Mouse (Mus musculus) lung, embryonic 14.5 days (tissue): ENCODE results near the gene Commd7. TPM values are rescaled to one million over a fixed set of nuclear protein-coding genes. Genes with fewer than 3 reads are reported as not detected.
A peak's percentile ranks its signal among the peaks of the same experiment; 100 is the strongest.

Experiments
- ATAC-seq: fragments of 200-750 bp; cut with Nextera tagmentation; 2 replicates; pipeline ENCODE4 v1.8.0; 2017; ENCODE audit warnings: mild to moderate bottlenecking, moderate TSS enrichment, moderate library complexity; ENCODE audit not compliant: insufficient read depth
- DNase-seq: peaks from one replicate; pipeline ENCODE4 v3.0.0-alpha.2; 2015
- H3K27ac ChIP-seq: fragments of 300-500 bp; sonication (generic); 2 replicates; pipeline ENCODE4 v1.5.1; 2014; ENCODE audit warnings: low read depth, mild to moderate bottlenecking, moderate library complexity
- H3K27me3 ChIP-seq: fragments of 300-500 bp; sonication (generic); 2 replicates; pipeline ENCODE4 v1.6.1; 2014; ENCODE audit warnings: low read length, control low read depth; ENCODE audit not compliant: insufficient read depth
- H3K36me3 ChIP-seq: fragments of 300-500 bp; sonication (generic); 2 replicates; pipeline ENCODE4 v1.6.1; 2014; ENCODE audit warnings: control low read depth; ENCODE audit not compliant: insufficient read depth
- H3K4me1 ChIP-seq: fragments of 300-500 bp; sonication (generic); 2 replicates; pipeline ENCODE4 v1.6.1; 2014; ENCODE audit warnings: antibody characterized with exemption, control low read depth; ENCODE audit not compliant: insufficient read depth
- H3K4me2 ChIP-seq: fragments of 300-500 bp; sonication (generic); 2 replicates; pipeline ENCODE4 v1.6.1; 2014; ENCODE audit warnings: mild to moderate bottlenecking
- H3K4me3 ChIP-seq: fragments of 300-500 bp; sonication (generic); 2 replicates; pipeline ENCODE4 v1.5.1; 2014; ENCODE audit warnings: low read depth, low read length
- H3K9ac ChIP-seq: fragments of 300-500 bp; sonication (generic); 2 replicates; pipeline ENCODE4 v1.6.1; 2014
- H3K9me3 ChIP-seq: fragments of 300-500 bp; sonication (generic); 2 replicates; pipeline ENCODE4 v1.6.1; 2016; ENCODE audit warnings: low read depth, low read length, control low read depth
- CTCF ChIP-seq: IDR thresholded peaks from 2 replicates; pipeline ENCODE4 v1.5.1; 2016; ENCODE audit warnings: antibody characterized with exemption, low read depth
- WGBS: fragments of 180-500 bp; shearing (Covaris S2); extraction: QIAGEN DNeasy Blood & Tissue Kit; methylation state at CpG from one replicate; pipeline ENCODE4 v1.1.7; 2014; 5-methylcytosine and 5-hydroxymethylcytosine counted together
- polyA plus RNA-seq: library from polyadenylated mRNA; unstranded; fragments of >200 nt; fragmentation: Nextera tagmentation; extraction: Ambion mirVana; gene quantifications from 2 replicates; pipeline ENCODE4 v1.2.1, GENCODE M21; 2014

Commd7 gene
- polyA plus RNA-seq, 1 experiment from 2014 or later, result 70.9 TPM

DNA sequence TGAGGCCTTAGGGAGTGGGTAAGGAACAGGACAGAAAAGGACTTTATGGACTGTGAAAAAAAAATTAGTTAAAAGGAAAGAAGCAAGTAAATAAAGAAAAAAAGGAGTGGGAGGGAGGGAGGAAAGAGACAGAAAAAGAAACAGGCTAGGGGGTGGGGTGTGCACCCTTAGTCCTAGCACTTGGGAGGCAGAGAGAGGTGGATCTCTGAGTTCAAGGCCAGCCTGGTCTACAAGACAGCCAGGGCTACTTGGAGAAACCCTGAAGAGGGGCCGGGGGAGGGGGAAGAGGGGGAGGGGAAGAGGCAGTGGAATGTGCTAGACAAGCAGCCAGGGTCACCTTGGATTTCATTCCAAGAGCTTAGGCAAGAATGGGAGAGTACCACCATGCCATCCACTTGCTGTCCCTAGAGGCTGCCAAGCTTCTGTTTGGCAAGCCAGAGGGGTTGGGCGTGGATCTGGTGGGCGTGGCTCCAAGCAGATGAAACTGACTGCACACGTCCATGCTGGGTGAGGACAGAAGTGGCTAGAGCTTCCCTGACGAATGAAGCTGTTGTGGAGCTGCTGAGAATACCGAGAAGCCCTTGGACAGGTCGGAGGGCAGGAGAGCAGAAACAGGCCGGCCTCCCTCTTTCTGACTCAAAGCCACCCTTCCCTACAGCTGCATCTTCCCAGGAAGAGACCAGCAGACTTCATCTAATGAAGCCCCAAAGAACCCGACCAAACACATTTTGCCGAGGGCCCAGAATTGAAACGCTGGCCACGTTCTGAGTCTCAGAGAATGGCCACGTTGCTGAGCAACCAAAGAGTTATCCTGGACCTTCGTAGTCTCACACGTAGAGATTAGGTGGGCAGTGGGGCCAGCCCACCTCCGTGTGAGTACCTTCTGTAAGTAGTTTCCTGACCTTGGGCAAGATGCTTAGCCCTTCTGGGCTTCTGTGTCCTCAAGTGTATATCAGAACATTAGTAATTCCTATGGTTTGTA, 31.6 kb downstream of the Commd7 start:
- no peak for TF ChIP-seq CTCF
- H3K27me3 ChIP-seq, result no peaks in the 10 kb centered on the region
- H3K4me2 ChIP-seq, result no peak overlapping the region
- DNase-seq (peak; percentile 50), ATAC-seq (peak; percentile 33; the same call in 1 of the 2 replicates)
- no peaks in the 10 kb centered on the region for H3K36me3 ChIP-seq
- H3K4me1 ChIP-seq, result peaks cover 4% of the 10 kb centered on the region
- H3K4me3 ChIP-seq, result no peak overlapping the region
- H3K27ac ChIP-seq, result no peak overlapping the region
- 48% methylated on average over 16 of the region's 16 CpGs for WGBS
- H3K9ac ChIP-seq, result no peak overlapping the region
- no peaks in the 10 kb centered on the region for H3K9me3 ChIP-seq

DNA sequence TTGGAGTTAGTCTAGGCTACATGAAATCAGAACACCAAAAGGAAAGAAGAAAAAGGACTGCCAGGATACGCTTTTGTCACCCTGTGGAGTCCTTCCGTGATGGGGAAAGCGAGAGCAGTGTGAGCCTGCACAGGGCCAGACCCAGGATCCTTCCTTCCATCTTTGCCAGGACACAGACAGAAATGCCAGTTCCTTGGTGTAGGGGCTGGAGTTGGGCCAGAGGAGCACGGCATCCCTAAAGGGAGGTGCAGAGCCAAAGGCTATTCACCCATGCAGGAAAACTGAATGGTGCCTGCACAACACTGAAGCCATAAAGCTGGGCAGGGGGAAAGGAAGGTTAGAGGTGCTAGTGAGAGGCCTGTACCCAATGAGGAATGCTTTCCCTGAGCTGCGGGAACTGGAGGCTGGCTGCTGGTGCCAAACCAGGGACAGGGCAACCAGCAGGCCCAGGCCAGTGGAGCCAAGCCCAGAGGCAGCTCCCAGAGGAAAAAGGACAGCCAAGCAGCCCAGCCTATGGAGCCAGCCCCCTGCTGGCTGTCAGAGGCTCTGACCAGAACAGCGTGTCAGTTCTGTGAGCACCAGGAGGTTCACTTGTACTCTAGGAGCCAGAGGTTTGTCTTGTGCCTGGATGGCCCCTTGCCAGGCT, 32.4 kb downstream of the Commd7 start:
- H3K9ac ChIP-seq, result no peak overlapping the region
- H3K9me3 ChIP-seq, result no peaks in the 10 kb centered on the region
- peak; percentile 77 for DNase-seq
- peak; percentile 87 for ATAC-seq
- WGBS, result 61% methylated on average over 6 of the region's 6 CpGs
- TF ChIP-seq CTCF, result peak; percentile 78
- no peak overlapping the region for H3K4me3 ChIP-seq
- no peak overlapping the region for H3K4me2 ChIP-seq
- H3K36me3 ChIP-seq, result no peaks in the 10 kb centered on the region
- H3K27ac ChIP-seq, result no peak overlapping the region
- H3K27me3 ChIP-seq, result no peaks in the 10 kb centered on the region
- H3K4me1 ChIP-seq, result peaks cover 4% of the 10 kb centered on the region

DNA sequence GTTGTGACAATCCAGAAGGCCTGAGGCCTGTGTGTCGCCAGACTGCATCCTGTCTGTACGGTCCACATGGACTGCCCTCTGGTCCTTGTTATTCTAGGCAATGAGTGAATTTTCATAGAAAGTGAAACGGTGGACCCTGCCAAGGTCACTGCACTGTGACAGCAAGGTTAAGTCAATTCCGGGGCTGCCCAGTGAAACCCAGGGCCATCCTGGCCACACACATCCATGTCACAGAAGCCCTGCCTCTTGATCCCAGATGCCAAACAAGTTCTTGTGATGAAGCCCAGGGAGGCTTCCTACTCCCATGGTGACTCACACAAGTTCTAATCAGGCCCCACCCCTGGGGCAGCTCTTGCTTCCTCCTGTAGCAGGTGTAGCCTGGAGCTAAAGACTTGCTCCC, 35.0 kb downstream of the Commd7 start:
- DNase-seq (no peak), ATAC-seq (no peak)
- TF ChIP-seq CTCF, result no peak

DNA sequence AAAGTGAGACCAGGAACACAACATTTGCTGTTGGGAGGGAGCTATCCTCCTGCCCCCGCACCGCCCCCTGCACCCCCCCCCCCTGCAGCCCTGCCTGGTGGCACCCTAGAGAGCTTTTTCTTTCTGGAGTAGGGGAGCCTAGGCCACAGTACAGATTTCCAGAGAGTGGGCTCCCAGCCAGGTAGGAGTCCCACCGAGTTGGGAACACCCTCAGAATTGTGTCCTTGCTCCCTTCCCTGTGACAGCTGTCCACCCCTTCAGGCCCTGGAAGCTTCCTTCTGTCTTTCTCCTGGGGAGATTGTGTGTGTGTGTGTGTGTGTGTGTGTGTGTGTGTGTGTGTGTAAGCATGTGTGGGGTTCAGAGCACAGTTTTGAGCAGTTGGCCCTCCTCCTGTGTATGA, 35.6 kb downstream of the Commd7 start:
- Histone ChIP-seq H3K4me2 (no peak overlapping the region), H3K9ac (no peak overlapping the region), H3K36me3 (no peaks in the 10 kb centered on the region), H3K4me1 (peaks cover 4% of the 10 kb centered on the region), H3K27ac (no peak overlapping the region), H3K4me3 (no peak overlapping the region), H3K9me3 (no peaks in the 10 kb centered on the region), H3K27me3 (no peaks in the 10 kb centered on the region)
- TF ChIP-seq CTCF, result no peak
- 72% methylated on average over 3 of the region's 3 CpGs for WGBS
- ATAC-seq (no peak), DNase-seq (no peak)

More for the DNA sequence above, 35.0 kb downstream of the Commd7 start:
- Histone ChIP-seq H3K36me3 (no peaks in the 10 kb centered on the region), H3K4me1 (peaks cover 4% of the 10 kb centered on the region), H3K9me3 (no peaks in the 10 kb centered on the region), H3K27ac (no peak overlapping the region), H3K4me3 (no peak overlapping the region), H3K4me2 (no peak overlapping the region), H3K27me3 (no peaks in the 10 kb centered on the region), H3K9ac (no peak overlapping the region)
- 77% methylated on average over 4 of the region's 4 CpGs for WGBS

DNA sequence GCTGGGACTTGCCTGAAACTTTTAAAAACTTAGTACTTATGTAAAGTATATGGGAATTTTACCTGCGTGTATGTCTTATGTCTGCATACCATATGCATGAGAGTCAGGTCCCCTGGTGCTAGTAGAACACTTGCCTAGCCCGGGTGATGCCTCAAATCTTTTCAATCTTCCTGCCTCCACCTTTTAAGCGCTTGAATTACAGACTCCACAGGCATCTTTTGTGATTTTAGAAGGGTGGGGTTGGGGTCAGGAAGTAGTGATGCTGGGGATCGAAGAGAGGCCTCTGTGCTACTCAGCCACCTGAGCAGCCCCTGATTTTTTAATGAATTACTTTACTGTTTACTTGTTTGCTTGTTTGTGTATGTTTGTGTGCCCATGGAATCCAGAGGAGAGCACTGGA, 37.6 kb downstream of the Commd7 start:
- H3K9me3 ChIP-seq, result no peaks in the 10 kb centered on the region
- no peaks in the 10 kb centered on the region for H3K36me3 ChIP-seq
- no peak overlapping the region for H3K27ac ChIP-seq
- H3K9ac ChIP-seq, result no peak overlapping the region
- TF ChIP-seq CTCF, result no peak
- WGBS, result 61% methylated on average over 4 of the region's 4 CpGs
- DNase-seq, result no peak
- H3K4me2 ChIP-seq, result no peak overlapping the region
- H3K4me1 ChIP-seq, result no peaks in the 10 kb centered on the region
- no peak for ATAC-seq
- H3K27me3 ChIP-seq, result no peaks in the 10 kb centered on the region
- H3K4me3 ChIP-seq, result no peak overlapping the region

DNA sequence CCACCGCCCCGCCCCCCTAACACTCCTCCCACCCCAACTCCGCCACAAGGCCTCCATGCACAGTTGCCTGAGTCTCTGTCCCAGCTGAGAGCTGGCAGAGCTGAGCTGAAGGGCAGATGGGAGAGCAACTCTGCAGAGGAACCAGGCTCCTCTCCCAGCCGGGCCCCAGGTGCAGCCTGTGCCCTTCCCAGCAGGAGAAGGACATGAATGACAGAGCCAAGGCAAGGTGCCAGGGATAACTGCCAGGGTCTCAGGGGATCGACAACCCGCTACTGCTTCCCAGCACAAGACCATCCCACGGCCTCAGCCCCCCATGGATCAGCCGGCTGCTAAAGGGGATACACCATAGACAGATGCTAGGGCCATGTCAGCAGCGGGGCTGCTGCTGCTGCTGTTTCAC, 39.4 kb downstream of the Commd7 start:
- Histone ChIP-seq H3K9me3 (no peaks in the 10 kb centered on the region), H3K4me1 (no peaks in the 10 kb centered on the region), H3K9ac (no peak overlapping the region), H3K27me3 (no peaks in the 10 kb centered on the region), H3K36me3 (no peaks in the 10 kb centered on the region), H3K27ac (no peak overlapping the region), H3K4me2 (no peak overlapping the region), H3K4me3 (no peak overlapping the region)
- DNase-seq (no peak), ATAC-seq (no peak)
- WGBS, result 44% methylated on average over 9 of the region's 9 CpGs
- TF ChIP-seq CTCF, result no peak
